Mouse (Mus musculus): ENCODE data around the gene Hist1h1d.
"Not testable (repeated sequence)": the region's sequence is repeated elsewhere in the genome, so short reads cannot be mapped to it uniquely, and the experiment has no call there.

Hist1h1d gene

GRCm38 (mm10) chr13:23550761-23551145 lies 2.3 kb upstream of the Hist1h1d start:
- no peak for DNase-seq

GRCm38 (mm10) chr13:23551146-23551834 lies 1.8 kb upstream of the Hist1h1d start, which contains the start of gene Hist1h4f:
Gene Hist1h4f, minus strand, starts transcription at chr13:23551648.
- DNase-seq: peak; percentile 93

DNA sequence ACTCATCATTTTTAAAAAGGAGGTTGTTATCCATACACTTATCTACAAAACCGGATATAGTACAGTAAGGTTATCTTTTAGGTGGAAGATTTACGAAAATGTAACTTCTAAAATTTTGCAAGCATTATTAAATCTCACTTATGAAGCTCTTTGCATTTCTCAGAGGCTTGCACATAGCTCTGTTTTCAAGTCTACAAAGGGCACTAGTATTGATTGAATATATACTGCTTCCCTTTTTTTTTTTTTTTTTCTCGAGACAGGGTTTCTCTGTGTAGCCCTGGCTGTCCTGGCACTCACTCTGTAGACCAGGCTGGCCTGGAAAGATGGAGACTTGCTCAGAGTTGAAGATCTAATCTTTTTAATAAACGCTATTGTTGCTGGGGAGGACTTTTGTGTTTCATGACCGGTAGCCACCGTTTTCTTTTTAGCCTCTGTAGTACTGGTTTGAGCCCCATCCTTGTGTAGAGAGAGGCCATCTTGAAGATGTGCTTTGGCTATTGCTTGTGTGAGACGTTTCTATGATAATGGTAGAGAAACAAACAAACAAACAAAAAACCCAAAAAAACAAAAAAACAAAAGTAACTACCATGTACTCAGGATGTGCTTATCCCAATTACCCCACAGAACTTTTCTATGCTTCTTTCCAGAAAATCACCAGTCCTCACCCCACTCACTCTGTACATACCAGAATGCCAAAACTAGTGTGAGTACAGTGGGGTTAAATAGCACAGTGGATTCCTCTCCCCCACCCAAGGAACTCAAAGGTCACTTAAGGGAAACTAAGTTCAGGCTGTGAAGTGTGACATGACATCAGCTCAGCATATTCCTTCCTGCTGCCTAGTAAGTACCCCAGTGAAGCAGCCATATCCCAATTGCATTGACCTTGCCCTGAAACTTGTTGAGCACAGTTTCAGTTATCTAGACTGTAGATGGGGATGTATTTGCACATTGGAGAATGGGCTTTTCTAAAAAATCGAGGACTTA lies 839 bp upstream of the Hist1h1d start:
- no peak for DNase-seq

GRCm38 (mm10) chr13:23554393-23554792 lies 1.3 kb downstream of the Hist1h1d start:
- no peak for DNase-seq

- DNase-seq: peak; percentile 82
These were observed 2.1 kb downstream of the Hist1h1d start for GRCm38 (mm10) chr13:23554925-23555838.

- DNase-seq: peak; percentile 87
These were observed 2.9 kb downstream of the Hist1h1d start for GRCm38 (mm10) chr13:23555839-23556416.

- no peak for DNase-seq
These were observed 3.8 kb downstream of the Hist1h1d start for GRCm38 (mm10) chr13:23556906-23557305.

DNA sequence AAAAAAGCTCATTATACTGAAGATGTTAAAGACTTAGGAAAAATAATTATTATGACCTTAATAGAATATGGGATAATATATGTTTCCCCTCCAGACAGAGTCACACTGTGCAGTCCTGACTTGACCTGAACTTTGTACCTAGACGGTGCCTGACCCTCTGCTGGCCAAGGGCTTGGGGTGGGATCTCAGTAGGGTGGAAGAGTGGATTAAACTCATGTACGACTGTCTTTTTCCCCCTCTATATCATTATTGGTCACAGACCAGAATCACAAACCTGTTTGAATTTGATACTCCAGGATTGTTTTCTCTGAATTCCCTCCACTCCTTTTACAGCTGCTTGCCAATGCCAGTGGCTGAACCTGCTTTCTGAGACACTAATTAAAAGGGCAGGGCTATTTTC lies 7.6 kb downstream of the Hist1h1d start:
- not testable (repeated sequence) for DNase-seq

- DNase-seq: not testable (repeated sequence)
These were observed 8.4 kb downstream of the Hist1h1d start for GRCm38 (mm10) chr13:23561531-23561882.

DNA sequence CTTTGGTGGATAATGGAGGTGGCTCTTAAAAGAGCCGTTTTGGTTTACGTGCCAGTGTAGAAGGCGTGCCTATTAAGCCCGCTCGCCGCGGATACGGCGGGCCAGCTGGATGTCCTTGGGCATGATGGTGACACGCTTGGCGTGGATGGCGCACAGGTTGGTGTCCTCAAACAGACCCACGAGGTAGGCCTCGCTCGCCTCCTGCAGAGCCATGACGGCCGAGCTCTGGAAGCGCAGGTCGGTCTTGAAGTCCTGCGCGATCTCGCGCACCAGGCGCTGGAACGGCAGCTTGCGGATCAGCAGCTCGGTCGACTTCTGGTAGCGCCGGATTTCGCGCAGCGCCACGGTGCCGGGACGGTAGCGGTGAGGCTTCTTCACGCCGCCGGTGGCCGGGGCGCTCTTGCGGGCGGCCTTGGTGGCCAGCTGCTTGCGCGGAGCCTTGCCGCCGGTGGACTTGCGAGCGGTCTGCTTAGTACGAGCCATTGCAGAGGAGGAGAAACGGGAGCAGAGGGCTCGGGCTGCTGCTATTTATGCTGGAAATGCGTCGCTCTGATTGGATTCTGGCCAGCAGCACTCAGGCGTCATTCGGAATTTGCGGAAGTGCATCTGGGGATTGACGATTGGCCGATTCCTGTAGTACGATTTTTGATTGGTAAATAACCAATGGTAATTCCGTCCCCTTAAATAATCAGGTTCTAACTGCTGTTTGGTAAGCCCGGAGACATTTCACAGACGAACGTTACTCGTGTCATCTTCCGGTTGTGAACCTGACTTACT lies 9.0 kb downstream of the Hist1h1d start, which contains the start of gene Hist1h3e:
Gene Hist1h3e, minus strand, starts transcription at position 487 of the 777 bp plus-strand sequence.
- DNase-seq: peak; percentile 96

- no peak for DNase-seq
These were observed 9.8 kb downstream of the Hist1h1d start for GRCm38 (mm10) chr13:23562699-23563462.

- DNase-seq: no peak
These were observed 11.4 kb downstream of the Hist1h1d start for GRCm38 (mm10) chr13:23564482-23564881.

DNA sequence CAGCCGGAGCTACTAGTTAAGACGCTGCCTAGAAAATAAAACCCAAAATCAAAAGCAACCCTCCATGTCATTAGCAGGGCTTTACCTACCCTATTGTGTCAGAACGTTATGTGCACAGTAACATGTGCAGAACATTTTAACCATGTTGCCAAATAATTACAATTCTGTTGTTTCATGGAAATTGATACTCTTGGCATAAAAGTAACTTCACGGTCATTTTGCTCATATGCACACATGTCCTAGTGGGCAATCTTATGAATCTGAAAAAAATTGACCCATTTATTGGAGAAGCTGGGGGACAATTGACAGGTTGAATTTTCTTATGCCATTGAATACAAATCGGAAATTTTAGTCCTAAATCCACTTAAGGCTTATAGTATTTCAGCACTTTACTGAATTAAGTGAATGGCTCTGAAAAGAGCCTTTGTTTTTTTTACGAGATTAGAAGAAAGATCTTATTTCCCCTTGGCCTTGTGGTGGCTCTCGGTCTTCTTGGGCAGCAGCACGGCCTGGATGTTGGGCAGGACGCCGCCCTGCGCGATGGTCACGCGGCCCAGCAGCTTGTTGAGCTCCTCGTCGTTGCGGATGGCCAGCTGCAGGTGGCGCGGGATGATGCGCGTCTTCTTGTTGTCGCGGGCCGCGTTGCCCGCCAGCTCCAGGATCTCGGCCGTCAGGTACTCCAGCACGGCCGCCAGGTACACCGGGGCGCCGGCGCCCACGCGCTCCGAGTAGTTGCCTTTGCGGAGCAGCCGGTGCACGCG lies 17.4 kb downstream of the Hist1h1d start:
- DNase-seq: not testable (repeated sequence)

GRCm38 (mm10) chr13:23571022-23571503 lies 18.0 kb downstream of the Hist1h1d start, which contains the start of the genes Hist1h2ae and Hist1h2bg:
Gene Hist1h2ae, minus strand, starts transcription at chr13:23571220.
Gene Hist1h2bg, plus strand, starts transcription at chr13:23571396.
- DNase-seq: peak; percentile 68

DNA sequence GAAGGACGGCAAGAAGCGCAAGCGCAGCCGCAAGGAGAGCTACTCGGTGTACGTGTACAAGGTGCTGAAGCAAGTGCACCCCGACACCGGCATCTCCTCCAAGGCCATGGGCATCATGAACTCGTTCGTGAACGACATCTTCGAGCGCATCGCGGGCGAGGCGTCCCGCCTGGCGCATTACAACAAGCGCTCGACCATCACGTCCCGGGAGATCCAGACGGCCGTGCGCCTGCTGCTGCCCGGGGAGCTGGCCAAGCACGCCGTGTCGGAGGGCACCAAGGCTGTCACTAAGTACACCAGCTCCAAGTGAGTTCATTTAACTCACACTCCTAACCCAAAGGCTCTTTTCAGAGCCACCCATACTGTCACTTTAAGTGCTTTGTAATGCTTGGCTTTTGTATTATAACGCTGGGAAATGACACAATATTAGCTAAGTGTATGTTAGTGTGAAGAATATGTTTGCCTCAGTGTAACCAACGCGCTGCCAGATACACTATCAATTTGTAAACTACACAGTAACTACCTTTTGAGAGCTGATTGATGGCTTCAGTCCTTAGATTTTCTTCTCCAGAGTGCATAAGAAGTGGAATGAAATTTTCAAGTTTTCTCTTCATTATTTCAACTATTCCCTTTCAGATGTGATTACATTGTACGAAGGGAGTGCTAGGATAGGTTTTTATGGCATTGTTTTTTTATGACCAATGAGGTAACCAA lies 18.6 kb downstream of the Hist1h1d start:
- DNase-seq: not testable (repeated sequence)

DNA sequence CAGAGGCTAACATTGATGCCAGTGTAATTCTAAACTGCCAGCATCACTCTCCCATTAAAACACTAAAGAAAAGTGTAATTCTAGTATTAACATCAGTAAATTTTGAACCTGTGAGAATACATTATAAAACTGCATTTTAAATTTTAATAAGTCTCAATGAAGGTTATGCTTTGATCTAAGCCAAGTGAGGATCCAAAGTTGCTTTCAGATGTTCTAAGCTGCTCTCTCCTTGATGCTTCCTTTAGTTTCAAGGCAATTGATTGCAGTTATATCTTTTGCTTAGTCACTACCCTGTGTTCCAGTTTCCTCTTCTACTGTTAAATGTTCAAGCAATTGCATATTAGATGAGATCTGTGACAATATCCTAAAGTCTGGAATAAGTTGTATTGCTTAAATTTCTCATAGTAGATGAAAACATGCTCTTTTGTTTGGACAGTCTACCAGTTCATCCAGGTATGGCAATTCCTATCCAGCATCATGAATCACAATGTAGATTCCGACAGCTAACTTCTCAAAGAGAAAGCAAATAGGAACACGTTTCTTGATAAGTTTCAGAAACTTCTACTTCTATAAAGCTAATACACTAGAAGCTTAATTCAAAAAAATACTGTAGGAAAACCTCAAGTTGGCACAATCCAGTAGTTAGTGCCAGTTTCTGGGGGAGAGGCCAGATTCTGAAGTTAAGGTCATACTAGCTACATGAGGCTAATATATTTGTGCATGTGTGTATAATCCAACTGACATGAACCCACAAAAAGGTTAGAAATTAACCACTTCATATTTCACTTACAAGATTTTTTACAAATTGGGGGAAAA lies 19.4 kb downstream of the Hist1h1d start:
- no peak for DNase-seq

DNA sequence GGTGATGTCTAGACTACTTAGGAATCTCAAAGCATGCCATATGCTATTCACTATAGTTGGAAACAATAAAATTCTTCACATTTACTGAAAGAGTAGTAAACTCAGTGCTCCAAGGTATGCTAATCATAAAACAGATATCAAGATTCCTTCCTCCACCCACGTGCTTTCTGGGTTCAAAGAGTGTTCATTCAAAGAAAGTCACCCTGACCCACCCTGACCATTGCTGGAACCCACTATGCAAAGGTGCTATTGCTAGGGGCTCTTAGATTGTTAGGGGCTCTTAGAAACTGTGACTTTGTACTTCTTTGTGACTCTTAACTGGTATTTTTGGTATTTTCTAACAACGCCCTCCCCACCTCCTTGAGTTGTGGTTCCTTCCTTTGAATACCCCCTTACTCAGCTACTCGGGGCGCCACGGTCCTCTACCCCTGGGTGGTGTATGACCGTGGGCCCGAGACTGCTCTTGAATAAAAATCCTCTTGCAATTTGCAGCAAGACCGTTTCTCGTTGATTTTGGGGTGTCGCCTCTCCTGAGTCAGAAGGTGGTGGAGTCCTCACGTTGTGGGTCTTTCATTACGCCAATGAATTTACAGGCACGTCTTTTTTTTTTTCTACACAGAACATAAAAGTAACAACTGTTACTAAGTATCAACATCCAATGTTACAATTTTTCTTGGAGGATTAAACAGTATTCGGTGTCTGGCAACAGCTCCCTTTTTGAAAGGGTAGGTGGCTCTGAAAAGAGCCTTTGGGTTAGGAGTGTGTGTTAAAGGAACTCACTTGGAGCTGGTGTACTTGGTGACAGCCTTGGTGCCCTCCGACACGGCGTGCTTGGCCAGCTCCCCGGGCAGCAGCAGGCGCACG lies 20.2 kb downstream of the Hist1h1d start:
- not testable (repeated sequence) for DNase-seq

Data from lung, postnatal 10 days (tissue).